Mouse (Mus musculus): ENCODE measurements around the gene Pkig.
"Not testable (repeated sequence)": the region's sequence is repeated elsewhere in the genome, so short reads cannot be mapped to it uniquely, and the experiment has no call there.

Pkig gene

DNA sequence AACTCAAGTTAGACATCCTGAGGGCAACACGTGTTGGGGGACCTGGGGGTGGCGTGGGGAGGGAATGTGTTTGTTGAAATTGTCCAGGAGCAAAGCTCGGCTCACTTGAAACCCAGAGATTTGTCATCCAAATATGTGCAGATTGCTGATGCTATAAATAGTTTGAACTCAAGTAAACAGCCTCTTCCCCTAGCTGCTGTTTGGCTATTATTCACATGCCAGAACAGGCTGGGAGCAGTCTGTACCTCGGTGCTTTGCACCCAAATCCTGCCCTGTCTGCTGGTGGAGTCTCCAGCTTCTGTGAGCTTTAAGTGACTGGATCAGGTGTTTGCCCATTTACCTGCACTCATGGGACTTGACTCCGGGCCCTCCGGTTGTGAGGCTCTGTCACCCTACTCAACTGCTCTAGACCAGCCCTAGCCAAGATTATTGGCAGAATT lies 27.6 kb downstream of the Pkig start:
- DNase-seq = peak; percentile 64

DNA sequence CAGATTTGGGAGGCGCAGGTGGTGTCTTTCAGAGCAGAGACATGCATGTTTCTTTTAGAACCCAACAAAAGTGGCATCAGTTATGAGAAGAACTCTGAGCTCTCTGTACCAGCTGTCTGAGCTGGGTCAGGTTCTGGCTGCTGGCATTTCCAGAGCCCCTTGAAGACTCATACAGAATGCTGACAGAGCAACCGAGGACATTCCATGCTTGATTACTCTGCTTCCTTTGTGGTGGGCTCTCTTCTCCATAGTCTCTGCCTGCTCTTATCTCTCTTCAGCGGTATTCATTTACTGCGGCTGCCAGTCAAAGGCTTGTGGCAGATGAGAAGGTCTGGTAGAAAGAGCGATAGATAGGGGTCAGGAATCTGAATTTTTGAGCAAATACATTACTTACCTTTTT lies 28.0 kb downstream of the Pkig start:
- DNase-seq = no peak

DNA sequence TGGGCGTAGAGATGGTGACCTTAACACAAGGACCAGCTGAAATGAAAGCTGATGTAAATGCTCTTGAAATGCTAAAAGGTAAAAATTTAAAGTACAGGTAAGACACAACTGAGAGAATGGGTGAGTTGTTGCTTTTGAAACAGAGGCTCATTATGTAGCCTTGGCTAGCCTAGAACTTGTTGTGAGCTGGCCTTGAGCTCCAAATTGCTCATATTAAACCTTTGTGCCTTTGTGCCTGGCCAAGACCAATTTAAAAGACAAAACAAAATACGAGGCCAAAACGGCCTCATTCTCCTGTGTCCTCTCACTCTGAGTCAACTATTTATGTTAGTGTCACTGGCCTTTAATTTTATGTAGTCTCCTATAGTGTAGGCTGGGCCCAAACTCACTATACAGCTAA lies 28.7 kb downstream of the Pkig start:
- DNase-seq = no peak

DNA sequence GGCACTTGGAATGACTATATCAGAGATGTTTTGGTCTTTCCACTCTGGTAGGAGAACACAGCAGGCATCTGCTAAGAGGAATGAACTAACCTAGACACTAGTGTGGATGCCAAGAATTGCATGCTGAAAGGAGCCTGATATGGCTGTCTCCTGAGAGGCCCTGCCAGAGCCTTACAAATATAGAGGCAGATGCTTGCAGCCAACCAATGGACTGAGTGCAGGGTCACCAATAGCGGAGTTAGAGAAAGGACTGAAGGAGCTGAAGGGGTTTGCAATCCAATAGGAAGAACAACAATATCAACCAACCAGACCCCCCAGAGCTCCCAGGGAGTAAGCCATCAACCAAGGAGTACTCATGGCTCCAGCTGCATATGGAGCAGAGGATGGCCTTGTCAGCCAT lies 30.2 kb downstream of the Pkig start:
- not testable (repeated sequence) for DNase-seq

DNA sequence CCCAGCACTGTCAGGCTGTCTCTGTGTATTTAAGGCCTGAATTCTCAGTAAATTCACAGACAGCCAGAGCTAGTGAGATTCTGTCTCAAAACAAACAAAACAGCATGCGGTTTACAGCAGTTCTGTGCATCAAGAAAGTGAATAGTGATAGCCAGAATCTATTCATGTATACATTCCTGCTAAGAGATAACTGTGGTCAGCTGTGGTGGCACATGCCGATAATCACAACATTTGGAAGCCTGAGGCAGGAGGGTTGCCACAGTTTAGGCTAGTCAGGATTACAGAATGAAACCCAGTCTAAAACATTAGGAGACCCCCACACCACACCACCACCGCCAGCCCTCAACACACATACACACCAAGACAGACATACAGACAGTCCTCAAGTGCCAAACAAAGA lies 31.6 kb downstream of the Pkig start:
- no peak for DNase-seq

DNA sequence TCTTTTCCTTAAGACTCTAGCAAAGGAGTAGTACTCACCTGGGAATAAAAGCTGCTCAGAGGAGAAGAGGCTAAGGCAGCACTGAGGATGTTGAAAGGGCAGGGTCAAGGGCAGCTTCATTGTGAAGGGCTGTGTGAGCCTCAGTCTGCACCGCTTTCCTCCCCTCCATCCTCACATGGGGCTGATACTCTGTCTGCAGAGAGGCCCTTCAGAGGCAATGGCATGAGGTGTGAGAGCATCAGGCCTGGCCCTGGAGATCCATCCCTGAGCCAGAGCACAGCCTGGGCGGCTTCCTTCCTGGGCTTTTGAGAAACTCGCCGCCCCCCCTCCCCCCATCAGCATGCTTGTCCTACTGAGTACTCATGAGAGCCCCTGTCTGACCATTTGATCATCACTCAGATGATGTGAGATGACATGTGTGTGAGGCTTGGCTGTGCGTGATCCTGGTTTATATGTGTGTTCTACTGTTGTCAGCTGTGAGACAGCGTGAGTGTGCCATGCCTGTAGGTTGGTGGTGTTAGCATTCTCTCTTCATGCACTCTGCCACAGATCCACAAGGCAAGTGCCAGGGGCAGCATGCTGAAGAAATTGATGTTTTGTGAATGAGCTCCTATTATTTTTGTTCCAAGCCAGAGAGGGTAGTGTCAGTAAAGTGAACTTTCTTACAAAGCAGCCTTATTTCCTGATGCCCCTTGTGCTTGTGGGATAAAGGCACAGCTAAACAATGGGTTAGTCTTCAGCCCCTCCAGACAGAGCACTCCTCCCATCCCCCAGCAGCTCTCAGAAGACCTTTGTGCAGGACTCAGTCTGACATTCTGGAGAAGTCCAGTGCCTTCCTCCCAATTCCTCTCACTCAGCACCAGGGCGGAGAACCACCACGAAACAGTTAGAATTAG lies 32.5 kb downstream of the Pkig start:
- DNase-seq = no peak

DNA sequence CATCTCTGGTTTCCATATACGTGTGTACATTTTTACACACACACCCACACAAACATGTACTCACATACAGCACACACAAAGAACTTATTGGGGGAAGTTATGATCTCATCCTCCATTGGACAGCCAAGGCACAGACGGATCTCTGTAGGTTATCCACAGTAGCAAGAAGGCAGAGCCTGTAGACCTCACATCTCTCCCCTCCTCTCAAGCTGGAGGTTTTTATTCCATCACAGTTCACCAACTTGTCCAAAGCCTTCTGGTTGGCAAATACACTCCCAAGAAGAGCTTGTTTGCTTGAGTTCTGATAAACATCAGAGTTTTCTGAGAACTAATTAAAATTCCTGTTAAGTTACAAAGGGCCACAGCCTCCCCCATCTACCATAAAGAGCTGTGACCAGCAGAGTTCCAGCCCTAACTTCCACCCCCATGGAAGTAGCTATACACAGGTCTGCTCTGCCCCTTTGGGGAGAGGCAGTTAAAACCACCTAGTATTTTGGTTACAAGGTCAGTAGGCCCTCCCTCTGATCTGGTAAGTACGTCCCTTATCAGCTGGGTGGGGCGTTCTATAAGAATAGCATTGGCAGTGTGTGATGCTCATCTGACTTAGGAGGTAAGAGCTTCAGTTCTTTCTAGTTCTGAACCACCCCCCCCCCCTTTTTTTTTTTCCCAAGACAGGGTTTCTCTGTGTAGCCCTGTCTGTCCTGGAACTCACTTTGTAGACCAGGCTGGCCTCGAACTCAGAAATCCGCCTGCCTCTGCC lies 33.8 kb downstream of the Pkig start:
- no peak for DNase-seq

DNA sequence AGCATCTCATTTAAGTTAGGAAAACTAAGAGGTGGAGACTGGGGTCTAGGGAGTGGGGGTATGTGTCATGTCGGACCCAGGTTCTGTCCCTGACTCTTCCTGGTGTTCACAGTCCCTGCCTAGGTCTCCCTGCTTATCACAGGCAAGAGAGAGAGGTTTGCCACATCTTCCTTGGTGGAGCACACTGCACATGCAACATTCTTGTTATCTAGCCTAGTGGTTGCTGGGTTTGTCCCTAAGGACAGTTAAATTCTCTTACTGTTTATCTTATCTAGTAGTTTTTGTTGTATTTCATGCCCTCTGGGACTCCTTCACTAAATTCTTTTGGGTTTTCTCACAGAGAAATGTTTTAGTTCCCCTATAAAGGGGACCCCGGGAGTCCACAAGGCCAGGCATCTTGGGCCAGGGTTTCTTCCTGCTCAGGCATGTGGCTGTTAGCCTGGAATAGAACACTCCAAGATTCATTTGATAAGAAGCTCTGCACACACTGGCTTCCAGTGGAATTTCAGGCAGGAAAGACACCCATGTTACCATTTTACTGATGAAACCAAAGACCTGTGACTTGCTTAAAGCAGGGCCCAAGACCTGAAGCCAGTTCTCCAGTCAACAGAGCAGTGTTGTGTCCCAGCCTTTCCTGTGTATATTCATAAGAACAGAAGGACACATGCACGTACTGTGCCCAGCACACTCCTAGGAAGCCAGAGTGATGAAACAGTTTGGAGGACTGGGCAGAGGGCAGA lies 34.9 kb downstream of the Pkig start:
- DNase-seq = no peak

DNA sequence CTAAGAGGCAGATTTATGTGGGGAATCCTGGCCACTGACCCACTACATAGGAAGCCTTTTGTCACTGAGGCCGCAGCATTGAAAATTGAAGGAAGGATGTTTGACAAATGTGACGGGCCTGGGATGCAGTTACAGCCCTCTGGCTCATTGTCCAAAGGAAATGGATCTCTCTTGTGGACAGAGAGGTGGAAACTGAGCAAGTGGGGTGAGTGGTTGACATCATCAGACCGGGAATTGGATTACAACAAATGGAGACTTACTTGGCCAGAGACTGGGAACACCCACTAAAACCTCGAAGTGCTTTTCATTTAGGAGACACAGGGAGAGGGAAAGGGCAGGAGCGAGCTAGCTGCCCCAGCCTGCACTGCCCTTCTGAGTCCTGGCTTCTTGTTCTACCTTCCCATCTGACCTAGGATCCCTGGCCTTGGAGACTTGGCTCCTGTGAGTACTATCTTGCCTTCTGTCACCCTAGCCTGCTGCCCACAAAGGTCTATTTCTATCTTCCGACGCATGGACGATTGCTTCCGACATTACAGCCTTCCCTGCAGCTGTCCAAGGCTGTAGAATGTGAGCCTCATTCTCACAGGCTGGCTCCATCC lies 35.6 kb downstream of the Pkig start:
- peak; percentile 35 for DNase-seq

DNA sequence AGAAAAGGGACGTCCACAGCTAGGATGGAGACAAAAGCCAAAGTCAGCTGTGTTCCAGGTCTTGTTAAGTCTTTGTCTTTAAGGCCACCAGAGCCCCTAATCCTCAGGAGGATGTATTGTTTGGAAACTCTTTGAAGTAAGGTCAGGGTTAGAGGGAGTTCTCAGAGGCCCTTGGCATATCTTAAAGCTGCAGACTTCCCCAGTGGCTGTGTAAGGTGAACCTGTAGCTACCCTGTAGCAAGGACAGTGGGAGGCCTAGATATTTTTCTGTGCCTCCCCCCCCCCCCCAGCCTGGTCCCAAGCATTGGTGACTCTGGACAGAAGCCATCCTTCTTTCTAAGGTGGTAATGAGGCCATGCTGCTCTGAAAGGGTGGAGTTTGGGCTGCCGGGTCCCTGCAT lies 38.6 kb downstream of the Pkig start:
- DNase-seq = no peak

DNA sequence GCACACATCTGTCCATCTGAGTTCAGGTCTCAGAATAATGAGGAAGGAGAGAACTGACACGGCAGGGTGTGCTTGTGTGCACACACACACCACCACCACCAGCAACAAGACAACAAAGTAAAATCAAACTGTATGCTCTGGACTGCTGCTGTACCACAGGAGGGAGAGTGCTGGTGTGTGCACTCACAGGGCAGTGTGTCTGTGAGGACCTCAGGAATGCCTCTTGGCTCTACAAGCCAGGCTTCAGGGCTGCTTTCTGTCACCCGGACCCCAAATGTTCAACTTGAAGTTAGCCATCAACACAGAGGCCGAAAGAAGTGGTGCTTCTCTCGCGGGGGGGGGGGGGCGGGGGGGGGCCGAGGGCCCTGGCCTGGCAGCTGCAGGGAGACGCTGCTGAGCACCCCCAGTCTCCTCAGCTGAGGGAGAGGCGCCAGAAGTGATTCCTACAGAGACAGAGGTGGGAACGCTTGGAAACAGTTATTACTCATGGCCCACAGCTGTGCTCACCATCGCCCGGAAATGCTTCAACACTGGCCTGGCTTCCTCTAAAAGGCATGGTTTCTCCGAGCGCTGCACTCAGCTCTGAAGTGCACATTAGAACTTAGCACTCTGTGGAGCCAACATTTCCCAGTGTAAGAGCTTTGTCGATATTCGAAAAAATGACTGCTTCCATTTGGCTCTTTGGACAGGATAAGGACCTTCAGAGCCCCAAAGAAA lies 39.7 kb downstream of the Pkig start:
- DNase-seq = no peak

DNA sequence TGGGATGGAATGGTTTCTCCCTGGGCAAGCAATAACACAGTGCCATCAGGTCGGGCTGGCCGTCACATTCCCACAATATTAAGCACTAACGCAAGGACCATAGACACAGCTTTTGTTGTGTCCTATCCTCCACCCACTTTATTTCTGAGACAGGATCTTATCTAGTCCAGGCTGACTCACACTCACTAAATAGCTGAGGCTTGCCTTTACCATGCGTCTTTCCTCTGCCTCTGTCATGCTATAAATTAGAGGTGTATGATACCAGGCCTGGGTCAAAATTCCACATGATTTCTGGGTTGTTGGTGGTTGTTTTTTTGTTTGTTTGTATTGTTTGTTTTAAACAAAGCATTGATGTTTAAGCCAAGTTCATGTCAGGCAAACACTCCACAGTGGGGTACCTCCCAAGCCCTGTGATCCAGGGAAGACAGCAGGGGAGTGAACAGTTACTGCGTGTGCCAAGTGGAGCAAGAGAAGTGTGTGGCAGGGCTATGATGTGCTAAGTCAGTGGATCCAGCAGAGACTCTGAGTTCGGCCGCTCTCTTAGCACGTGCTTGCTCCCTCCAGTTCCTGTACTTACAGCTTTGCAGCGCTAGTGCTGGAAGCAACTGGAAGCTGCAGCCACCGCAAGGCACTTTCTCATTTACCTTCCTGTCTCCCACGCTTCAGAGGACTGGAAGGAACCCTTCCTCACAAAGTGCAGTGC lies 41.0 kb downstream of the Pkig start:
- DNase-seq = no peak

DNA sequence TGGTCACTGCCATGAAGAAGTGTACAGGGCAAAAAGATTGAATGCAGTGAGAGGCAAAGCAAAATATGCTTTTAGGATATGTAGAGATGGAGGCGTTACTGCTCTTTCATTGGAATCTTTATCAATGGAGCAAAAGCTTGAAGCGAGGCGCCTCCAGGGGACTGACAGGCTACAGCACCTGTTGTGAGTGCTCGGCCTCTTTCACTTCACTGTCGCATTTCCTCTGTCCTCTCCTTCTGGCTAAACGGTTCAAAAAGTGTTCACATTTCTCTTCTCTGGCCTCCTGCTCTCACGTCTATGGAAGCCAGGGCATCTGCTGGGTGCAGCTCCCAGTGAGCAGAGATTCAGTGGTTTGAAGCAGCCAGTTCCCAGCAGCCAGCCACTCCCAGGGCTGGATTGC lies 44.2 kb downstream of the Pkig start:
- DNase-seq = no peak

DNA sequence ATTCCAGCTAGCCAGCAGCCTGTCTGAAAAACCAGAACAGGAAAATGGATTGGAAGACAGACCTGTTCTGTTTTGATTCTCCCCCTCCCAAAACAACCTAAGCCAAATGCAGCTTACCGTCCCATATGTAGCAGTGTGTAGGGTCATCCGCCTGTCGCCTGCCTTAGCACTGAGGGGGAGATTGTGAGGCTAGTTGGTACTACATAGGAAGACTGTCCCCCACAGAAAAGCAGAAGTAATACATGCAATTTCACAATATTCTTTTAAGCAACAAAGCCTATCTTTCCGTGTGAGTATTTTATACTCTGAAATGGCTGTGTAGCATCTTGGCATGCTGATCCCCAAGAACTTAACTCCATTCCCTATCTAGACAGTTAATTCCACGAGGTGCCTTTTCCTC lies 44.7 kb downstream of the Pkig start:
- DNase-seq = no peak

DNA sequence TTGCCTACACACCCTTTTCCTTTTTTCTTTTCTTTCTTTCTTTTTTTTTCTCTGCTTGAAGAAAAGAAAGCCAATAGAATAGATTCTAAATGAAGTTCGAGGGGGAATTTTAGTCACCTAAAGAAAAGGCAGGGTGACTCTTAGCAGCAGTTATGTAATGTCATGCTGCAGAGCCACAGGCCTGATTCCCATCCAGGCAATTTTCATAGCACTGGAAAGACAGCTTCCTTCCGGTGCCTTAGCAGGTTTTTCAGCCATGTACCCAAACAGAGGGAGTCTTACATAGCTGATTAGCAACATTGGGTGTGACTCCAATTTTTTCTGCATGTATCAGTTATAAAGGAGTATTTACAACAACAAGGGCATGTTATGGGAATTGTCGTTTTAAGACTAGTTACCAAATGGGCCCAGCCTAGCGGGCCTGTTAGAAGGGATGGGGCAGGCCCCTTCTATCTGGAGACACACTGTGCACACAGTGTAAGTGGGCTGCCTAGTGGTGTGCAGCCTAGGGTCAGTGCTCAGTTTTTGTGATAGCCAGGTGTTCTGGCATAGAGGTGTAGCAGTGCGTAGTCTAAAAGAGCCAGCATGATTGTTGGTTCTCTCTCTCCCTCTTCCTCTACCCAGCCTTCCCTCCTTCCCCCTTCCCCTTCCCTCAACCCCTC lies 45.5 kb downstream of the Pkig start:
- no peak for DNase-seq

DNA sequence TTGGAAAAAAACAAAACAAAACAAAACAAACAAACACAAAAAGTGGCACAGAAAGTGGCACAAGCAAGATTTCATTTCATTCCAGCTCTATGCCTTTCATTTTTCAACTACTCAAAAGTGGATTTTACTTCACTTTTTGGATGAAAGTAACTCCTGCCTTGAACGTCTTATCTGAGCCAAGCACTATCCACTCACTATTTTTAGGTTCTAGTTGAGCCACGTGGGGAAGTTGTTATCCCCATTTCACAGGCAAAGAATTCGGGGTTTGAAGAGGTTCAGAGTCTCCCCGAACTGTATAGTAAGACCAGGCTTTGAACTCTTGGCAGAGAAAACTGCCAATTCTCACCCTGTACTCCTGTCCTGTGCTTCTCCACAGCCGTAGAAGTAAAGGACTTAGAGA lies 50.1 kb downstream of the Pkig start:
- no peak for DNase-seq

DNA sequence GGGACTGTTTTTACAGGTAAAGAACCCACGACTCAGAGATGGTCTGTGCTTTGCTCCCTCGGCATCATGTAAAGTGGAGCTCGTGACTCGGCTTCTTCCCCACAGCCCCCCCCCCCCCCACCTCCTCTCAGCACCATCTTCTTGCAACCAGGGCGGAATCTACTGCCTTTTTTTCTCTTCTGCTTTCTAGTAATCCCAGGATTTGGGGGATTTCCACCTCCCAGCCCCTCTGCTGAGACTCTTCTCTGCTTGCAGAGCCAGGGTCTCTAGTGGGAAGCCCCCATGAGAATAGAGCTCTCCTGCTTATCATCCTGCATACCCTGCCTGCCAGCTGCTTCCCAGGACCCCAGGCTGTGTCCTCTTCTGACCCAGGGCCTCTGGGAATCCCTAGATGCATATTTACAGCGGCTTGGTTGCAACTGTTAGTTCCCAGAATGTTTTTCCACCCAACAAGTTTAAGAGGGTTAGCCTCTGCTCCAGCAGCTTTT lies 50.6 kb downstream of the Pkig start:
- no peak for DNase-seq

DNA sequence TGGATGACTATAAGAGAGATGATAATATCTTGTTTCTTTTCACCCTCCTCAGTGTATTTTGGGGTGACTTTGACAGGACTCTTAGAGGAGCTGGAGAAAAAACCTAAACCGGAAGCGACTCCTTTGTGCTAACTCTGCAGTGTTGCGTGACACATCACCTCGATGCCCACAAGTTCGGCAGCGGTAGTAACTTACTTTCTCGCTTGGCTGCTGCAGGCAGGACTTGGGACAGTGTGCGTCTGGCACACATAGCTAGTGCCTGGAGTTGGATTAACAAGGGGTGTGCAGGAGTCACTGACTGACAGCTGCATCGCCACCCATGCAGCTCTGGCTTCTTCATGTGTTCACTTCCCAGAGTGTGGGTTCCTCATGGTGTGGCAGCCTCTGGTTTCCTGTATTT lies 51.8 kb downstream of the Pkig start:
- no peak for DNase-seq

DNA sequence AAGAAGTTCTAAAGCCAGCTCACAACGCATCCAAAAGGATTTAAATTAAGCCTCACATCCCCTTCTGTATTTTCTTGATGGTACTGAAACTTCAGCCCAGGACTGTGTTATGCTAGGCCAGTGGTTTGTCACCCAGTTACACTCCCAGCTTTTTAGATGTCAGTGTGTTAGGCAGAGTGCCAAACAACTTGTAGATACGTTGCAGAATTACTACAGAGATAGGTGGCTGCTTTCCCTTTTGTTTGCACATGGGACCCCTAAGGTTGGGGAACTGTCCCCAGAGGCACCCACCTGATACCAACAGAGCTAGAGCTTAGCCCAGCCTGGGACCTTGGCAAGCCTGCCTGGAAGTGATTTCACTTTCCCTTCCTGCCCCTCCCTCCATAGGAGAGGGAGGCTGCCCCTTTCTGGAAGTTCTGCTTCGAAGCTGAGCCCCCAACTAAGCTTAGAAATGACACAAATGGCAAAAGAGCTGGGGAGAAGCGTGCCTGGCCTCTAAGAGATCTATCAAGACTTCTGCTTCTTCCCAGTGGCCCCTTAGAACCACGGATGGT lies 52.5 kb downstream of the Pkig start:
- no peak for DNase-seq

DNA sequence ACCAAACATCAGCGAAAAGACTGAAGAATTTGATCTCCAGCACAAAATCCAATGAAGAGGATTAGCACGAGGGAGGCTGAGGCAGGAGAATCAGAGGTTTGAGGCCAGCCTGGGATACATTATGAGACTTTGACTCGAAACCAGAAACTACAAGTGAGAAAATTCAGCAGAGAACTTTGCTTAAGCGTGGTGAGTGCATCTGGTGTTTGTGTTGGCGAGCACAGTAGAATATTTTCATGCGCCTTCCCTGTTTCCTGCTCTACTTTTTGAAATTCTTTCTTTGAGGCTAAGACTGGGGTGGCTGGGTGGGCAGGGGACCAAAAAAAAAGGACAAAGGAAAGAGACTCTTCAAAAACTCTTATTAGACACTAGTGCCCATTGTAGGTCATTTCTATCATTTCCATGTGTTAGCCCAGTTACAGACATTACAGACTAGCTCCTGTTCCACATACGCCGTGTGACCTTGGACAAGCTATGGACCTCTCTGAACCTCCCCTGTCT lies 53.2 kb downstream of the Pkig start:
- DNase-seq = no peak

DNA sequence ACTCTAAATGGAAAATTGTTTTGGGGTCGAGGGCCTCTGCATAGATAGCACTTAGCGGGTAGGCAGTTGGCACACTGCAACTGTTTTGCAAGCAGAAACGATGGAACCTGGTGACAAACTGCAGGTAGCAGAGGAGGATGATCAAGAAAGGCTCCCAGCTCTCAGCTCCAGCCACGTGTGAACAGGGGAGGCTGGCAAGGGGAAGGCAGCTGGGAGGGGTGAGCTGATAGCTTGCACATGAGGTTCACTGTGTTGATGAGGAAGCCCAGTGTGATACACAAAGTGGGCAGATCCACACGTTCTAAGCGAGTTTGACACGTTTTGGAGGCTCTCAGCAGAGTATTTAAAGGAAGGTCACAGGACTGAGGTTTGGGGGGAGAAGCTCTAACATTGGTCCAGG lies 54.3 kb downstream of the Pkig start:
- DNase-seq = no peak
